10 mouse cellular contexts compared by ENCODE assay signal in the genomic region with DNA sequence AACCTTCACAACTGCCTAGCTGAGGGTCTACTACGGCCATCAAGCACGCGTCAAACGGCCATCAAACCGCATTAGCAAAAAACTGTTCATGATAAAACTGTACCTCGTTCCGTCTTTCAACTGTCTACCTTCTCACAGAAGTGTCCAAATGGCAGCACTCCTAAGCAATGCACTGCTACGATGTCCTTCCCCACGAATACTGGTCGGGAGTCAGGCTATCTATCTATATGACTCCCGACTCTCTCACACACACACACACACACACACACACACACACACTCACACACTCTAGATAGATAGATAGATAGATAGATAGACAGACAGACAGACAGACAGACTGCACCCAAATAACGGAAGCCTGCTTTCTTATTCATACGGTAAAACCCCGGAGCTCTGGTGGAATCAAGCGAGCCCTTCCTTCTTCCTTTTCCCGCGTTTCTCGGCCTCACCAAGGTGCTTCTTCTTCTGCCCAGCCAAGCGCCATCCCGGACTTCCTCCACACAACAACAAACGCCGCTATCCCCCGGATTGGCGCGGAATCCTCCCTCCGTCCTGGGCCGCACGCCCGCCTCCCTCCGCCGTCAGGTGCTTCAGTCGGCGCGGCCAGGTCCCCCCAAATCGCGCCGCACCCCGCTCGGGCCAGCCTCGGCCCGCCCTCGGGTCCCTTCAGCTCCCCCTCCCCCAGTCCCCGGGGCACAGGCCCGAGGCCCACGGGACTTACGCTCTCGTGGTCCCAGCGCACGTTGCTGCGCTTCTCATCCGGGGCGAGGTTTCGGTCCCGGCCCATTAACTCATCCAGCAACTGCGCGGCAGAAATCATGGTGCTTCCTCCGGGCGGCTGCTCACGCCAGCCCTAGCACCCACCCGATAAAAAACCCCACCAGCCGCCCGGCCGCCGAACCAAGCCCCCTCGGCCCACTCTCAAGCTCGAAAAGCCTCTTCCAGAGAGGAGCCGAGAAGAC. TPM values are rescaled to one million over a fixed set of nuclear protein-coding genes. Genes with fewer than 3 reads are reported as not detected.
DNase-seq lines count a peak whose midpoint lies in the region; ATAC-seq and TF ChIP-seq lines count a peak whose summit lies in the region.
"Had no signal": no experiment of that assay in that cellular context is flagged by ENCODE, and none has a peak within 500 bp of the region (broad histone marks: within the 10 kb centered on the region; RNA-seq: fewer than 3 reads in every experiment).

No protein-coding gene starts in this region.

- H3K4me1 ChIP-seq in heart, embryonic 10.5 days: peaks cover 34% of the 10 kb centered on the region
- H3K4me1 ChIP-seq in heart, postnatal 0 days (ENCODE audit: control insufficient read depth, insufficient read depth): peaks cover 24% of the 10 kb centered on the region; the same call in 1 of the 2 replicates
- peaks cover 58% of the 10 kb centered on the region for H3K4me1 ChIP-seq in liver, embryonic 12.5 days
- peaks cover 22% of the 10 kb centered on the region for H3K4me1 ChIP-seq in neural tube, embryonic 12.5 days

- ATAC-seq in CD4-positive, CD25-positive, alpha-beta regulatory T cell, adult 4 months: peak; percentile 63
- ATAC-seq in heart, postnatal 0 days (ENCODE audit: insufficient read depth, low read depth): peak; percentile 67
- peak; percentile 67 for ATAC-seq in liver, embryonic 12.5 days
- ATAC-seq in neural tube, embryonic 12.5 days (ENCODE audit: low FRiP score, low read depth): peak; percentile 75

- no peaks in the 10 kb centered on the region for H3K27me3 ChIP-seq in heart, embryonic 10.5 days (ENCODE audit: insufficient read depth, poor library complexity, severe bottlenecking)
- no peaks in the 10 kb centered on the region for H3K27me3 ChIP-seq in heart, postnatal 0 days (ENCODE audit: control insufficient read depth, insufficient read depth, low read length)
- no peaks in the 10 kb centered on the region; the same call in 1 of the 2 replicates for H3K27me3 ChIP-seq in liver, embryonic 12.5 days (replicated peaks)
- no peaks in the 10 kb centered on the region for H3K27me3 ChIP-seq in neural tube, embryonic 12.5 days (replicated peaks)

- peak overlapping the region; percentile 100 for H3K27ac ChIP-seq in heart, embryonic 10.5 days
- H3K27ac ChIP-seq in heart, postnatal 0 days (ENCODE audit: low read depth): peak overlapping the region; percentile 98
- H3K27ac ChIP-seq in liver, embryonic 12.5 days: peak overlapping the region; percentile 97
- H3K27ac ChIP-seq in neural tube, embryonic 12.5 days: peak overlapping the region; percentile 96

- H3K9ac ChIP-seq in heart, postnatal 0 days (replicated peaks; ENCODE audit: low read depth, low read length): peak overlapping the region; percentile 99
- peak overlapping the region; percentile 99 for H3K9ac ChIP-seq in liver, embryonic 12.5 days
- H3K9ac ChIP-seq in neural tube, embryonic 12.5 days: peak overlapping the region; percentile 99

- H3K36me3 ChIP-seq in heart, embryonic 10.5 days: peaks cover 18% of the 10 kb centered on the region
- no peaks in the 10 kb centered on the region for H3K36me3 ChIP-seq in heart, postnatal 0 days (replicated peaks; ENCODE audit: control insufficient read depth, insufficient read depth, low read length)
- H3K36me3 ChIP-seq in liver, embryonic 12.5 days: peaks cover 38% of the 10 kb centered on the region
- no peaks in the 10 kb centered on the region for H3K36me3 ChIP-seq in neural tube, embryonic 12.5 days

- peak overlapping the region; percentile 100 for H3K4me3 ChIP-seq in heart, embryonic 10.5 days
- peak overlapping the region; percentile 99 for H3K4me3 ChIP-seq in heart, postnatal 0 days (ENCODE audit: low read depth, low read length)
- H3K4me3 ChIP-seq in liver, embryonic 12.5 days: peak overlapping the region; percentile 87
- H3K4me3 ChIP-seq in neural tube, embryonic 12.5 days: peak overlapping the region; percentile 98

- peak; percentile 51; the same call in 1 of the 2 replicates for TF ChIP-seq EP300 in heart, postnatal 0 days (IDR thresholded peaks at IDR 0.05; ENCODE audit: low read depth)

- WGBS in heart, embryonic 10.5 days: under 1% methylated on average over 67 of the region's 67 CpGs
- WGBS in heart, postnatal 0 days: under 1% methylated on average over 67 of the region's 67 CpGs
- WGBS in liver, embryonic 12.5 days (ENCODE audit: insufficient replicate concordance): under 1% methylated on average over 67 of the region's 67 CpGs
- WGBS in neural tube, embryonic 12.5 days: under 1% methylated on average over 67 of the region's 67 CpGs

- intact Hi-C loops in heart, postnatal 10 days (cut with DNase I): no loop called here

- peak; percentile 79 for DNase-seq in heart, embryonic 10.5 days (ENCODE audit: low spot score)
- no peak for DNase-seq in heart, postnatal 10 days
- peak; percentile 48 for DNase-seq in c-Kit-positive CD71-positive TER-119-positive erythroid progenitor cells, embryonic 14.5 days (ENCODE audit: low spot score)
- no peak for DNase-seq in heart, postnatal 0 days (ENCODE audit: low spot score)
- DNase-seq in gastrocnemius, adult 18-20 months (ENCODE audit: low spot score): no peak

- TF ChIP-seq CTCF in heart, postnatal 0 days (IDR thresholded peaks at IDR 0.05; ENCODE audit: low read depth): no peak

- H3K9me3 ChIP-seq in heart, embryonic 10.5 days: no peaks in the 10 kb centered on the region
- H3K9me3 ChIP-seq in heart, postnatal 0 days (replicated peaks; ENCODE audit: control insufficient read depth, low read length): no peaks in the 10 kb centered on the region
- H3K9me3 ChIP-seq in liver, embryonic 12.5 days (replicated peaks): no peaks in the 10 kb centered on the region
- no peaks in the 10 kb centered on the region for H3K9me3 ChIP-seq in neural tube, embryonic 12.5 days

- peak overlapping the region; percentile 90 for H3K4me2 ChIP-seq in heart, postnatal 0 days (ENCODE audit: low read depth, low read length)
- H3K4me2 ChIP-seq in liver, embryonic 12.5 days: peak overlapping the region; percentile 82
- peak overlapping the region; percentile 88 for H3K4me2 ChIP-seq in neural tube, embryonic 12.5 days (replicated peaks)

RNA-seq across cellular contexts. Expression of a gene that starts 0.5 kb away (rescaled TPM):
- polyA plus RNA-seq in heart, embryonic 10.5 days (2016; fragmentation: Nextera tagmentation; extraction: Ambion mirVana): 66.3 and 93.4 TPM in 2 replicates
- total RNA-seq in heart, postnatal 10 days (2021): 10 to 100 TPM; 44.2 to 48.1 TPM
- polyA plus RNA-seq in CD4-positive, CD25-positive, alpha-beta regulatory T cell, adult 4 months (2017; shearing (Covaris generic)): 100 to 1,000 TPM; 153 to 164 TPM
- total RNA-seq in heart, postnatal 0 days (2014; rRNA removed; ENCODE audit: low replicate concordance): 17.9 and 29.2 TPM in 2 replicates
- 49.2 and 51.9 TPM in 2 replicates for polyA plus RNA-seq in heart, postnatal 0 days (2015; fragmentation: Nextera tagmentation; extraction: Ambion mirVana)
- 67.1 and 67.4 TPM in 2 replicates for polyA plus RNA-seq in liver, embryonic 12.5 days (2016; fragmentation: Nextera tagmentation; extraction: Ambion mirVana)
- polyA plus RNA-seq in neural tube, embryonic 12.5 days (2016; fragmentation: Nextera tagmentation; extraction: Ambion mirVana): 138 and 152 TPM in 2 replicates
- 10 to 100 TPM; 30.3 to 44.2 TPM for total RNA-seq in gastrocnemius, adult 18-20 months (2021)

RNA-seq across cellular contexts. Expression of a gene that starts 6.6 kb away (rescaled TPM):
- polyA plus RNA-seq in heart, embryonic 10.5 days (2016; fragmentation: Nextera tagmentation; extraction: Ambion mirVana): 16.3 and 20.3 TPM in 2 replicates
- 100 to 1,000 TPM; 213 to 228 TPM for total RNA-seq in heart, postnatal 10 days (2021)
- 10 to 100 TPM; 14.1 to 14.8 TPM for polyA plus RNA-seq in CD4-positive, CD25-positive, alpha-beta regulatory T cell, adult 4 months (2017; shearing (Covaris generic))
- 164 and 181 TPM in 2 replicates for total RNA-seq in heart, postnatal 0 days (2014; rRNA removed; ENCODE audit: low replicate concordance)
- 53.7 and 54.6 TPM in 2 replicates for polyA plus RNA-seq in heart, postnatal 0 days (2015; fragmentation: Nextera tagmentation; extraction: Ambion mirVana)
- polyA plus RNA-seq in liver, embryonic 12.5 days (2016; fragmentation: Nextera tagmentation; extraction: Ambion mirVana): 15.7 and 15.9 TPM in 2 replicates
- 31.0 and 36.2 TPM in 2 replicates for polyA plus RNA-seq in neural tube, embryonic 12.5 days (2016; fragmentation: Nextera tagmentation; extraction: Ambion mirVana)
- total RNA-seq in gastrocnemius, adult 18-20 months (2021): 100 to 1,000 TPM; 245 to 246 TPM

RNA-seq across cellular contexts. Expression of a gene that starts 39.6 kb away (rescaled TPM):
- 0.18 TPM in 1 of 2 replicates, not detected in the other for polyA plus RNA-seq in heart, embryonic 10.5 days (2016; fragmentation: Nextera tagmentation; extraction: Ambion mirVana)
- total RNA-seq in heart, postnatal 10 days (2021): not detected
- polyA plus RNA-seq in CD4-positive, CD25-positive, alpha-beta regulatory T cell, adult 4 months (2017; shearing (Covaris generic)): 1 to 10 TPM in 1 of 2 experiments, not detected in 1; 1.3 TPM
- total RNA-seq in heart, postnatal 0 days (2014; rRNA removed; ENCODE audit: low replicate concordance): not detected in 2 replicates
- polyA plus RNA-seq in heart, postnatal 0 days (2015; fragmentation: Nextera tagmentation; extraction: Ambion mirVana): 0.15 and 0.30 TPM in 2 replicates
- 0.29 TPM in 1 of 2 replicates, not detected in the other for polyA plus RNA-seq in liver, embryonic 12.5 days (2016; fragmentation: Nextera tagmentation; extraction: Ambion mirVana)
- not detected in 2 replicates for polyA plus RNA-seq in neural tube, embryonic 12.5 days (2016; fragmentation: Nextera tagmentation; extraction: Ambion mirVana)
- total RNA-seq in gastrocnemius, adult 18-20 months (2021): not detected
- total RNA-seq: adrenal gland, postnatal 4 days; left cerebral cortex, adult 18-20 months had no signal

Comparison
In these comparisons a context has a peak if more than half of its experiments do, and no peak if none do; other contexts are left out.
1. DNase-seq: peak in heart, embryonic 10.5 days (single experiment) and c-Kit-positive CD71-positive TER-119-positive erythroid progenitor cells, embryonic 14.5 days (single experiment); none in heart, postnatal 10 days (0 of 2), heart, postnatal 0 days (single experiment) and gastrocnemius, adult 18-20 months (single experiment).
2. Peak in every context shown above with its lines, with median percentiles within 50 percentile points of each other: H3K27ac ChIP-seq, H3K4me3 ChIP-seq, ATAC-seq, H3K4me2 ChIP-seq and H3K9ac ChIP-seq.